Mouse (Mus musculus) c-Kit-positive CD71-negative TER-119-negative erythroid progenitor cells, embryonic 14.5 days (primary cell): ENCODE measurements around the gene Hsd17b7.
"Not testable (repeated sequence)": the region's sequence is repeated elsewhere in the genome, so short reads cannot be mapped to it uniquely, and the experiment has no call there.

Experiments
- DNase-seq: peaks from one replicate; pipeline ENCODE4 v3.0.0-alpha.2; 2013; ENCODE audit warnings: low read depth

Hsd17b7 gene

GRCm38 (mm10) chr1:169968792-169969515 lies at the start of gene Hsd17b7:
Gene Hsd17b7, minus strand, starts transcription at chr1:169969241.
- DNase-seq, result peak; percentile 95

- no peak for DNase-seq
Measured at GRCm38 (mm10) chr1:170014784-170015183, 45.7 kb upstream of the Hsd17b7 start.

- no peak for DNase-seq
Measured at GRCm38 (mm10) chr1:170010716-170011505, 41.9 kb upstream of the Hsd17b7 start.

- DNase-seq, result no peak
Measured at GRCm38 (mm10) chr1:170009296-170009695, 40.3 kb upstream of the Hsd17b7 start.

GRCm38 (mm10) chr1:170008432-170009220 lies 39.6 kb upstream of the Hsd17b7 start:
- DNase-seq, result no peak

- no peak for DNase-seq
Measured at GRCm38 (mm10) chr1:170006516-170006915, 37.5 kb upstream of the Hsd17b7 start.

GRCm38 (mm10) chr1:170005297-170005696 lies 36.3 kb upstream of the Hsd17b7 start:
- no peak for DNase-seq

GRCm38 (mm10) chr1:169993901-169994300 lies 24.9 kb upstream of the Hsd17b7 start:
- DNase-seq, result not testable (repeated sequence)

GRCm38 (mm10) chr1:169986166-169986565 lies 17.1 kb upstream of the Hsd17b7 start:
- DNase-seq, result no peak

- no peak for DNase-seq
Measured at GRCm38 (mm10) chr1:169977621-169978020, 8.6 kb upstream of the Hsd17b7 start.

- no peak for DNase-seq
Measured at GRCm38 (mm10) chr1:169971998-169972397, 3.0 kb upstream of the Hsd17b7 start.

GRCm38 (mm10) chr1:169970936-169971335 lies 1.9 kb upstream of the Hsd17b7 start:
- no peak for DNase-seq

GRCm38 (mm10) chr1:169969516-169969886 lies 460 bp upstream of the Hsd17b7 start:
- DNase-seq, result no peak

- DNase-seq, result no peak
Measured at GRCm38 (mm10) chr1:169953106-169953505, 15.9 kb downstream of the Hsd17b7 start.

GRCm38 (mm10) chr1:169952636-169953035 lies 16.4 kb downstream of the Hsd17b7 start:
- DNase-seq, result no peak

- no peak for DNase-seq
Measured at GRCm38 (mm10) chr1:169951561-169951960, 17.5 kb downstream of the Hsd17b7 start.

GRCm38 (mm10) chr1:169950651-169951050 lies 18.4 kb downstream of the Hsd17b7 start:
- DNase-seq, result no peak

GRCm38 (mm10) chr1:169949981-169950380 lies 19.1 kb downstream of the Hsd17b7 start:
- DNase-seq, result no peak

- DNase-seq, result no peak
Measured at GRCm38 (mm10) chr1:169948866-169949265, 20.2 kb downstream of the Hsd17b7 start.

- DNase-seq, result no peak
Measured at GRCm38 (mm10) chr1:169948280-169948679, 20.8 kb downstream of the Hsd17b7 start.

GRCm38 (mm10) chr1:169947654-169948053 lies 21.4 kb downstream of the Hsd17b7 start:
- DNase-seq, result no peak

- DNase-seq, result no peak
Measured at GRCm38 (mm10) chr1:169946004-169946403, 23.0 kb downstream of the Hsd17b7 start.

- no peak for DNase-seq
Measured at GRCm38 (mm10) chr1:169939345-169939744, 29.7 kb downstream of the Hsd17b7 start.
